ENCODE assay signal across 8 mouse cellular contexts in the genomic region with DNA sequence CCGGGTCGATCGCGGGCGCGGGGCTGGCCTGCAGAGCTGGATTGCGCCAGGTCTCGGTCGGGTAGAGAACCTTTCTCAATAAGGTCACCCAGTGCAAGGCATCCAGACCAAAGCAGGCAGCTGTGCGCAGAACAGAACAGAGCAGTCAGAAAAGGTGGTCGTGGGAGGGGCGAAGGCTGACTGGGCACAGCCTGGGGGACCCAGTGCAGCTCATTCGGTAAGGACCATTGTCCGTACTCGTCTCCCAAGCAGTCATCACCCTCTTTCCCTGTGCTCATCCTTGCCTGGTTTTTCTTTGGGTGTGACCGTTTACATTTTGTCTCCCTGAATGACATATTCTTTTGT. TPM values are rescaled to one million over a fixed set of nuclear protein-coding genes. Genes with fewer than 3 reads are reported as not detected.
A peak's percentile ranks its signal among the peaks of the same experiment; 100 is the strongest.
DNase-seq lines count a peak whose midpoint lies in the region; ATAC-seq and TF ChIP-seq lines count a peak whose summit lies in the region.

No protein-coding gene starts in this region.

- H3K4me3 ChIP-seq in gastrocnemius, adult 2 months = peak overlapping the region; percentile 82
- H3K4me3 ChIP-seq in spleen, adult 2 months (ENCODE audit: extremely low read depth, insufficient read depth, insufficient read length) = peak overlapping the region; percentile 38; the same call in 1 of the 2 replicates
- H3K4me3 ChIP-seq in liver, embryonic 13.5 days (replicated peaks) = peak overlapping the region; percentile 73

- peaks cover 18% of the 10 kb centered on the region for H3K4me1 ChIP-seq in spleen, adult 2 months (ENCODE audit: control insufficient read depth, insufficient read depth, insufficient read length)
- H3K4me1 ChIP-seq in liver, embryonic 13.5 days (replicated peaks) = peaks cover 41% of the 10 kb centered on the region

- DNase-seq in gastrocnemius, adult 2 months = no peak
- DNase-seq in gastrocnemius, postnatal 25 days = no peak
- DNase-seq in spleen, adult 2 months (ENCODE audit: low read depth in 1 of 2, low spot score in 2 of 2) = no peak
- no peak for DNase-seq in spleen, adult 18-20 months
- DNase-seq in liver, embryonic 13.5 days = no peak
- no peak for DNase-seq in urinary bladder, adult 2 months (ENCODE audit: low spot score)
- no peak for DNase-seq in left cerebral cortex, adult 9 months (ENCODE audit: low spot score in 2 of 2)
- no peak for DNase-seq in gastrocnemius, adult 18-20 months (ENCODE audit: low spot score)

- H3K9me3 ChIP-seq in liver, embryonic 13.5 days (replicated peaks) = no peaks in the 10 kb centered on the region

- no peak; the same call in 1 of the 2 replicates for ATAC-seq in liver, embryonic 13.5 days (ENCODE audit: low read depth)

- H3K27me3 ChIP-seq in spleen, adult 2 months (ENCODE audit: control insufficient read depth, insufficient read depth, low read length) = peaks cover 15% of the 10 kb centered on the region
- H3K27me3 ChIP-seq in liver, embryonic 13.5 days = peaks cover 42% of the 10 kb centered on the region

- intact Hi-C loops in gastrocnemius, adult 2 months (cut with DNase I) = loop anchor here (2.0 to 5.0 kb wide), 3 partner anchors 100 to 426 kb away; no protein-coding TSS in a partner anchor

- no peak for TF ChIP-seq CTCF in gastrocnemius, adult 2 months (IDR thresholded peaks at IDR 0.05)
- no peak for TF ChIP-seq CTCF in spleen, adult 2 months (IDR thresholded peaks at IDR 0.05; ENCODE audit: extremely low read depth, insufficient read depth, insufficient read length, insufficient replicate concordance)

- H3K9ac ChIP-seq in liver, embryonic 13.5 days = peak overlapping the region; percentile 36; the same call in 1 of the 2 replicates

- H3K36me3 ChIP-seq in spleen, adult 2 months (ENCODE audit: control insufficient read depth, insufficient read depth, low read length) = no peaks in the 10 kb centered on the region
- no peaks in the 10 kb centered on the region for H3K36me3 ChIP-seq in liver, embryonic 13.5 days

- no peak for TF ChIP-seq POLR2A in spleen, adult 2 months (IDR thresholded peaks at IDR 0.05; ENCODE audit: low read depth, low read length)

- WGBS in spleen, adult 2 months = 35% methylated on average over 16 of the region's 16 CpGs
- 13% methylated on average over 16 of the region's 16 CpGs for WGBS in liver, embryonic 13.5 days (ENCODE audit: insufficient replicate concordance)

- peak overlapping the region; percentile 92 for H3K4me2 ChIP-seq in liver, embryonic 13.5 days

- H3K27ac ChIP-seq in gastrocnemius, adult 2 months = peak overlapping the region; percentile 60
- H3K27ac ChIP-seq in spleen, adult 2 months (ENCODE audit: insufficient read depth, low read length) = no peak overlapping the region
- H3K27ac ChIP-seq in liver, embryonic 13.5 days = no peak overlapping the region

RNA-seq across cellular contexts. Expression of a gene that starts 0.7 kb away (rescaled TPM):
- total RNA-seq in gastrocnemius, adult 2 months (2021) = 10 to 100 TPM; 10.9 to 13.0 TPM
- total RNA-seq in gastrocnemius, postnatal 25 days (2021) = 10 to 100 TPM; 16.8 to 19.1 TPM
- 23.8 and 27.2 TPM in 2 replicates for polyA plus RNA-seq in spleen, adult 2 months (2012; rRNA removed)
- 1.8 and 2.5 TPM in 2 replicates for polyA plus RNA-seq in liver, embryonic 13.5 days (2015; fragmentation: Nextera tagmentation; extraction: Ambion mirVana)
- polyA plus RNA-seq in urinary bladder, adult 2 months (2012; rRNA removed) = 34.0 and 36.0 TPM in 2 replicates
- total RNA-seq in gastrocnemius, adult 18-20 months (2021) = 10 to 100 TPM; 12.2 to 12.4 TPM
